Mouse (Mus musculus) lung, embryonic 16.5 days (tissue): ENCODE measurements around the gene Cnnm2. TPM values are rescaled to one million over a fixed set of nuclear protein-coding genes. Genes with fewer than 3 reads are reported as not detected.
"Not testable (repeated sequence)": the region's sequence is repeated elsewhere in the genome, so short reads cannot be mapped to it uniquely, and the experiment has no call there.

Experiments used
- ATAC-seq: fragments of 200-750 bp; cut with Nextera tagmentation; 2 replicates; pipeline ENCODE4 v1.8.0; 2017; ENCODE audit warnings: low read depth, mild to moderate bottlenecking, moderate library complexity
- H3K27ac ChIP-seq: fragments of 300-500 bp; sonication (generic); 2 replicates; pipeline ENCODE4 v1.5.1; 2014; ENCODE audit warnings: mild to moderate bottlenecking, control low read depth, low read length
- H3K27me3 ChIP-seq: fragments of 300-500 bp; sonication (generic); 2 replicates; pipeline ENCODE4 v1.6.1; 2014; ENCODE audit warnings: low read depth, low read length, mixed read lengths; ENCODE audit not compliant: control insufficient read depth, insufficient read depth
- H3K36me3 ChIP-seq: fragments of 300-500 bp; sonication (generic); 2 replicates; pipeline ENCODE4 v1.6.1; 2014; ENCODE audit warnings: low read length; ENCODE audit not compliant: control insufficient read depth, insufficient read depth
- H3K4me1 ChIP-seq: fragments of 300-500 bp; sonication (generic); replicated peaks from 2 replicates; pipeline ENCODE4 v1.6.1; 2014; ENCODE audit warnings: low read length, mixed read lengths; ENCODE audit not compliant: control insufficient read depth, insufficient read depth
- H3K4me2 ChIP-seq: fragments of 300-500 bp; sonication (generic); 2 replicates; pipeline ENCODE4 v1.6.1; 2014; ENCODE audit warnings: low read depth, low read length, control low read depth
- H3K4me3 ChIP-seq: fragments of 300-500 bp; sonication (generic); 2 replicates; pipeline ENCODE4 v1.5.1; 2014; ENCODE audit warnings: mild to moderate bottlenecking, low read length, control low read depth
- H3K9ac ChIP-seq: fragments of 300-500 bp; sonication (generic); 2 replicates; pipeline ENCODE4 v1.6.1; 2014; ENCODE audit warnings: low read length, control low read depth
- H3K9me3 ChIP-seq: fragments of 300-500 bp; sonication (generic); 2 replicates; pipeline ENCODE4 v1.6.1; 2016; ENCODE audit warnings: low read length; ENCODE audit not compliant: control insufficient read depth
- whole genome bisulfite sequencing: fragments of 180-500 bp; shearing (Covaris S2); extraction: QIAGEN DNeasy Blood & Tissue Kit; methylation state at CpG from one replicate; pipeline ENCODE4 v1.1.7; 2014; 5-methylcytosine and 5-hydroxymethylcytosine counted together
- polyA plus RNA-seq: library from polyadenylated mRNA; unstranded; fragments of >200 nt; fragmentation: Nextera tagmentation; extraction: Ambion mirVana; gene quantifications from 2 replicates; pipeline ENCODE4 v1.2.1, GENCODE M21; 2015

Cnnm2 gene
- polyA plus RNA-seq, 1 experiment from 2014 or later: 2.5 TPM

GRCm38 (mm10) chr19:46755066-46755465, 6.3 kb upstream of the Cnnm2 start:
- no peaks in the 10 kb centered on the region for H3K9me3 ChIP-seq
- H3K4me1 ChIP-seq: no peaks in the 10 kb centered on the region
- no peaks in the 10 kb centered on the region for H3K36me3 ChIP-seq
- no peak overlapping the region for H3K27ac ChIP-seq
- 40% methylated on average over 9 of the region's 9 CpGs for WGBS
- H3K4me3 ChIP-seq: no peak overlapping the region
- no peak for ATAC-seq
- H3K9ac ChIP-seq: no peak overlapping the region
- no peak overlapping the region for H3K4me2 ChIP-seq
- H3K27me3 ChIP-seq: no peaks in the 10 kb centered on the region

- Histone ChIP-seq H3K9ac (no peak overlapping the region), H3K9me3 (no peaks in the 10 kb centered on the region), H3K4me3 (no peak overlapping the region), H3K36me3 (no peaks in the 10 kb centered on the region), H3K4me1 (0 out of 2 replicates have a peak, but pooled peaks cover 2% of the 10 kb centered on the region), H3K27ac (no peak overlapping the region), H3K27me3 (no peaks in the 10 kb centered on the region), H3K4me2 (no peak overlapping the region)
- ATAC-seq: no peak
- 84% methylated on average over 4 of the region's 4 CpGs for WGBS
Observed at GRCm38 (mm10) chr19:46756221-46756620, 5.2 kb upstream of the Cnnm2 start.

DNA sequence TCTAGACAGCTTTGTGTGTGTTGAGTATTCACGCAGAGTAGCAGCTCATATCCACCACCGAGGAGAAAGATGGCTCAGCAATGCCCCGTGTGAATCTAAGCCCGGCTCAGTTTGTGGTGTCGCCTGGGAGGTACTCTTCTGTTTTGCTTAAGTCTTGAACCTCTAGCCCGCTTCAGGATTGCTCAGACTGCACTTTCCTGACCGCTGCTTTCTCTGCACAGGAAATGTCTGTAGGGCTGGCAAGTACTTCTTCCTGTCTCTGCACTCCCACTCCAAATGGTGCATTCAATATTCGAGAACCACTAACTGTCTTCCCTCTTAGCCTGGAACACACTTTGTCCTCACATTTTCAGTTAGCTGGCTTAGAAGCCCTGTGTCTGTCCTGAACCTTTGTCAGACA, 2.3 kb upstream of the Cnnm2 start:
- Histone ChIP-seq H3K36me3 (no peaks in the 10 kb centered on the region), H3K27me3 (peaks cover 10% of the 10 kb centered on the region), H3K4me2 (no peak overlapping the region), H3K9ac (no peak overlapping the region), H3K9me3 (no peaks in the 10 kb centered on the region), H3K27ac (no peak overlapping the region), H3K4me1 (peaks cover 18% of the 10 kb centered on the region), H3K4me3 (no peak overlapping the region)
- 54% methylated on average over 8 of the region's 8 CpGs for WGBS
- ATAC-seq: no peak

DNA sequence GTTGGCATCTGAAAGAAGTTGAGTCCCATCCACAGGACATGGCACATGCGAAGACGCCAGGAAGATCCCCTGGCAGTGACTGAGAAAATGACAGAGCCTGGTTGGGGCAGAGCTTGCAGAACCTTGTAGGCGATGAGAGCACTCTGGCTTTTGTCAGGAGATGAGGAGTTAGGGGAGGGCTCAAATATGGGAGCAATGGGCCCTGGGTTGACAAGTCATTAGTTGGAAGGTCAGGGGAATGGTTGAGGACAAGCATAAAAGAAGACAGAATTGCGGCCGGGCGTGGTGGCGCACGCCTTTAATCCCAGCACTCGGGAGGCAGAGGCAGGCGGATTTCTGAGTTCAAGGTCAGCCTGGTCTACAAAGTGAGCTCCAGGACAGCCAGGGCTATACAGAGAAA, 1.5 kb upstream of the Cnnm2 start:
- not testable (repeated sequence) for H3K4me2 ChIP-seq, H3K9me3 ChIP-seq, H3K27ac ChIP-seq, H3K4me3 ChIP-seq, ATAC-seq, H3K9ac ChIP-seq, H3K36me3 ChIP-seq
- H3K27me3 ChIP-seq: peaks cover 10% of the 10 kb centered on the region
- WGBS: 86% methylated on average over 10 of the region's 10 CpGs
- peaks cover 21% of the 10 kb centered on the region for H3K4me1 ChIP-seq

GRCm38 (mm10) chr19:46760375-46761160, 828 bp upstream of the Cnnm2 start:
- H3K36me3 ChIP-seq: no peaks in the 10 kb centered on the region
- peak overlapping the region; percentile 92 for H3K4me3 ChIP-seq
- H3K9ac ChIP-seq: peak overlapping the region; percentile 48; the same call in 1 of the 2 replicates
- peak; percentile 71 for ATAC-seq
- H3K9me3 ChIP-seq: no peaks in the 10 kb centered on the region
- peaks cover 10% of the 10 kb centered on the region for H3K27me3 ChIP-seq
- peak overlapping the region; percentile 78 for H3K27ac ChIP-seq
- H3K4me2 ChIP-seq: peak overlapping the region; percentile 100
- WGBS: 18% methylated on average over 29 of the region's 29 CpGs
- H3K4me1 ChIP-seq: peaks cover 21% of the 10 kb centered on the region

- Histone ChIP-seq H3K4me2 (peak overlapping the region; percentile 96), H3K27me3 (peaks cover 10% of the 10 kb centered on the region), H3K9ac (peak overlapping the region; percentile 86), H3K4me1 (peaks cover 21% of the 10 kb centered on the region), H3K36me3 (no peaks in the 10 kb centered on the region), H3K4me3 (peak overlapping the region; percentile 92), H3K9me3 (no peaks in the 10 kb centered on the region), H3K27ac (no peak overlapping the region)
- under 1% methylated on average over 36 of the region's 36 CpGs for WGBS
- no peak for ATAC-seq
Observed at GRCm38 (mm10) chr19:46761971-46762290, 535 bp downstream of the Cnnm2 start.

DNA sequence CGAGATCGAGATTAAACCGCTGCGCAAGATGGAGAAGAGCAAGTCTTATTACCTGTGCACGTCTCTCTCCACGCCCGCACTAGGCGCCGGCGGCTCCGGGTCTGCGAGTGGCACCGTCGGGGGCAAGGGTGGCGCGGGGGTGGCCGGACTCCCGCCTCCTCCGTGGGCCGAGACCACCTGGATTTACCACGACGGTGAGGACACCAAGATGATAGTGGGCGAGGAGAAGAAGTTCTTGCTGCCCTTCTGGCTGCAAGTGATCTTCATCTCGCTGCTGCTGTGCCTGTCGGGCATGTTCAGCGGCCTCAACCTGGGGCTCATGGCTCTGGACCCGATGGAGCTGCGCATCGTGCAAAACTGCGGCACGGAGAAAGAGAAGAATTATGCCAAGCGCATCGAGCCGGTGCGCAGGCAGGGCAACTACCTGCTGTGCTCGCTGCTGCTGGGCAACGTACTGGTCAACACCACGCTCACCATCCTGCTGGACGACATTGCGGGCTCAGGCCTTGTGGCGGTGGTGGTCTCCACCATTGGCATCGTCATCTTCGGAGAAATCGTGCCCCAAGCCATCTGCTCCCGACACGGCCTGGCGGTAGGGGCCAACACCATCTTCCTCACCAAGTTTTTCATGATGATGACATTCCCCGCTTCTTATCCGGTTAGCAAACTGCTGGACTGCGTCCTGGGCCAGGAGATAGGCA, 1.0 kb downstream of the Cnnm2 start:
- WGBS: under 1% methylated on average over 50 of the region's 50 CpGs
- Histone ChIP-seq H3K9me3 (no peaks in the 10 kb centered on the region), H3K27me3 (peaks cover 10% of the 10 kb centered on the region), H3K4me1 (peaks cover 21% of the 10 kb centered on the region), H3K4me3 (peak overlapping the region; percentile 92), H3K9ac (peak overlapping the region; percentile 86), H3K36me3 (no peaks in the 10 kb centered on the region), H3K4me2 (peak overlapping the region; percentile 96), H3K27ac (no peak overlapping the region)
- ATAC-seq: no peak

- no peak for ATAC-seq
Observed at GRCm38 (mm10) chr19:46762992-46763342, 1.6 kb downstream of the Cnnm2 start.

GRCm38 (mm10) chr19:46763356-46763755, 2.0 kb downstream of the Cnnm2 start:
- H3K9ac ChIP-seq: no peak overlapping the region
- peak overlapping the region; percentile 92 for H3K4me3 ChIP-seq
- H3K9me3 ChIP-seq: no peaks in the 10 kb centered on the region
- 29% methylated on average over 7 of the region's 7 CpGs for WGBS
- ATAC-seq: no peak
- no peaks in the 10 kb centered on the region for H3K36me3 ChIP-seq
- no peak overlapping the region for H3K27ac ChIP-seq
- peaks cover 10% of the 10 kb centered on the region for H3K27me3 ChIP-seq
- peaks cover 21% of the 10 kb centered on the region for H3K4me1 ChIP-seq
- H3K4me2 ChIP-seq: peak overlapping the region; percentile 96

More at GRCm38 (mm10) chr19:46762992-46763342, 1.6 kb downstream of the Cnnm2 start:
- Histone ChIP-seq H3K27me3 (peaks cover 10% of the 10 kb centered on the region), H3K27ac (no peak overlapping the region), H3K4me2 (peak overlapping the region; percentile 96), H3K36me3 (no peaks in the 10 kb centered on the region), H3K4me3 (peak overlapping the region; percentile 92), H3K4me1 (peaks cover 21% of the 10 kb centered on the region), H3K9me3 (no peaks in the 10 kb centered on the region), H3K9ac (peak overlapping the region; percentile 86)
- 2% methylated on average over 19 of the region's 19 CpGs for WGBS
